Mouse (Mus musculus): ENCODE measurements around the gene Aifm1.

DNA sequence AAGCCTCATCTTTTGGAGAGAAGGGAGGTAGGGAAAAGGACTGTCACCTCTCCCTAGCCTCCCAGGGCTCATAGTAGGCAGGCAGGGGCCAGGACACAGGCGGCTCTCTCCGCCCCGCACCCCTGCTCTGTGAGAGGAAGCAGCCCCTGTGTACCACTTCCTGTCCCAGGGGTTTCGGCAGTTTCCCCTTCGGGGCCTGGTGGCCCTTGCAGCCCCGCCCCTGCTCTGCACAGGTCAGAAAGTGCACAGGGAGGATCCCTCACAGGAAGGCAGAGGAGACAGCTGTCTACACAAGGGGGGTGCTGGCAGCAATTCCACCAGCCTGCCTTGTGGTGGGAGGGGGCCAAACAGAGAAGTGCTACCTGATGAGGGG is 79.8 kb downstream of the Aifm1 start:
- TF ChIP-seq CTCF (IDR thresholded peaks at IDR 0.05; ENCODE audit: insufficient read depth, low read depth, low read length), result no peak
- no peak for TF ChIP-seq POLR2A (IDR thresholded peaks at IDR 0.05; ENCODE audit: insufficient read depth, low read depth, low read length)

Measured in olfactory bulb, adult 2 months (tissue).